Mouse (Mus musculus) thymus, adult 2 months (tissue): ENCODE results near the gene 4930404N11Rik.

Experiments
- CTCF ChIP-seq: fragments of 200-500 bp; IDR thresholded peaks from 2 replicates; pipeline ENCODE4 v1.5.1; 2012; ENCODE audit warnings: mild to moderate bottlenecking, control low read depth, low read length, moderate library complexity, borderline replicate concordance; ENCODE audit not compliant: control insufficient read depth, poor library complexity, insufficient read depth; ENCODE audit errors: extremely low read depth
- POLR2A ChIP-seq: fragments of 200-500 bp; IDR thresholded peaks from 2 replicates; pipeline ENCODE4 v1.6.1; 2012; ENCODE audit warnings: mild to moderate bottlenecking, low read length, control low read depth, moderate library complexity; ENCODE audit not compliant: control insufficient read depth, poor library complexity, insufficient read depth; ENCODE audit errors: extremely low read depth

DNA sequence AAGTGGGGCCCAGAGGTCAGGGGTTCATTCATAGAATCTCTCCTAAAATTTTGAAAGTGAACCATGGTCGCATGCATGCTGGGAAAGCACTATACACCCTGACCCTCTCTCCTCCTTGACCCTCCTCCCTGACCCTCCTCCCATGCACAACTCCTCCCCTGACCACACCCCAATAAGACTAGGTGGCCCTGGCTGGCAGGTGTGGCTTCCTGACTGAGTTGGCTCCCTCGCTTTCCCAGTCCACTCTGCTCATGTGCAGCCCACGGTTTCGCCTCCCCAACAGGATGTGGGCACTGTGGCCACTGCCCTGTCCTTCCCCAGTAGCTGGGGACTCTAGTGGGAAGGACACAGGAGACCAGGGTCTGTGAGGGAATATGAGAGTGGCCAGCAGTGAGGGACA is 44.7 kb upstream of the 4930404N11Rik start:
- TF ChIP-seq POLR2A (no peak), CTCF (no peak)
